Mouse (Mus musculus): ENCODE results near the gene Tbc1d22a. TPM values are rescaled to one million over a fixed set of nuclear protein-coding genes. Genes with fewer than 3 reads are reported as not detected.

The Tbc1d22a gene
- polyA plus RNA-seq, 1 experiment: not detected

DNA sequence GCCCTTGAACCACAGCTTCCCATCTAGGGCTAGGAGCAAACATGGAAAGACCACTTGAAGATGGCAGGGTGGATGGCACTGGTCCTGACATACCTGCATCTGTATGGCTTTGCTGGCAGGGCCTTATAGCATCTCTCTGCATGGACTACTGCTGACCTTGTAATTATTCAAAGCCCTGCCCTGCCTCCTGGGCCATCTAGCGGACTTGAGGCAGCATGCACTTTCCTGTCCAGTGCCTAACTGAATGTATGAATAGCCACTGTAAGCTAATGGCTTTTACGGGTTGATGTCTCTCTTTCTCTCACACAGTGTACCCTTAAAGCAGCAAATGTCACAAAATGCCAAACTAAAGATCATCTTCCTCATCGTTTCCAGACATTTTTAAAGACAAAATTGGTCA, 245.2 kb downstream of the Tbc1d22a start:
- H3K4me1 ChIP-seq (ENCODE audit: control insufficient read depth, insufficient read depth, low read length): peaks cover 3% of the 10 kb centered on the region

DNA sequence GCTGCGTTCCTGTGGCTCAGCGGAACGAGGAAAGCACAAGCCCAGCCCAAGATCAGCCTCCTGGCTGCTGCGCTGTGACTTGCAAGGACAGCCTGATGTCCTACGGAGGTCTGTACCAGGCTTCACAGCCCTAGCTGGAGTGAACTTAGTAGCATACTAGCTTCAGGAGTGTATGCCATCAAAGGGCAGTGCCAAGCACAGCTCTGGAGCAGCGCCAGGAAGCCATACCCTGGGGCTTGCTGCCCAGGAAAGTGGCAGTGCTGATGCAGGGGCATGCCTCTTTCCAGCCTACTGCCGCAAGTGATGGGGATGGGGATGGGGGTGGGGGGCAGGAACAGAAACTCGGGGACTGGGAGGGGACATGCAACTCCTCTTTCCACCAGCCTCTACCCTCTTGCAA, 248.4 kb downstream of the Tbc1d22a start:
- no peak overlapping the region for H3K27ac ChIP-seq (ENCODE audit: insufficient read depth, low read depth, low read length)
- WGBS: 69% methylated on average over 8 of the region's 8 CpGs
- H3K4me3 ChIP-seq (ENCODE audit: insufficient read depth, low read depth, low read length): no peak overlapping the region
- H3K4me1 ChIP-seq (ENCODE audit: control insufficient read depth, insufficient read depth, low read length): peaks cover 3% of the 10 kb centered on the region
- no peak for TF ChIP-seq CTCF (IDR thresholded peaks at IDR 0.05; ENCODE audit: insufficient read depth, low read depth, low read length)
- TF ChIP-seq POLR2A (IDR thresholded peaks at IDR 0.05; ENCODE audit: insufficient read depth, low read depth, low read length): no peak

More for the DNA sequence above, 245.2 kb downstream of the Tbc1d22a start:
- no peak overlapping the region for H3K4me3 ChIP-seq (ENCODE audit: insufficient read depth, low read depth, low read length)
- WGBS: 84% methylated on average over 3 of the region's 3 CpGs
- TF ChIP-seq POLR2A (IDR thresholded peaks at IDR 0.05; ENCODE audit: insufficient read depth, low read depth, low read length) (no peak), CTCF (IDR thresholded peaks at IDR 0.05; ENCODE audit: insufficient read depth, low read depth, low read length) (no peak)
- H3K27ac ChIP-seq (ENCODE audit: insufficient read depth, low read depth, low read length): no peak overlapping the region

DNA sequence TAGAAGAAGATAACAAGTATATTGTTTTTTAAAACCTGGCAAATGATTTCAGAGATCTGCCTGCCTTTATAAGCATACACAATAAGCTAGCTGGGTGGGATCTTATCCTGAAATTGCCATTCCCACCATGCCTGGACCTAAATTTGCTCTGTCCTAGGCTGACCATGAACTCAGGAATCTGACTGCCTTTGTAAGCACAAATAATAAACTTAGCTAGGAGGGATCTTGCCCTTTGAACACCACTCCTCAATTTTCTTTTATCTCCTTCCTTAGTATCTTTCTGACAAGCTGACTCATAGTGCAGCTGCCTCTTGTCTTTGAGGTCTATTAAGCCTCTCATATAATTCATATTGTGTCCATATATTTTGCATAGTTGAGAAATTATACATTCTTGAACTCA, 253.8 kb downstream of the Tbc1d22a start:
- H3K27ac ChIP-seq (ENCODE audit: insufficient read depth, low read depth, low read length): no peak overlapping the region
- no peak overlapping the region for H3K4me3 ChIP-seq (ENCODE audit: insufficient read depth, low read depth, low read length)
- no peak for TF ChIP-seq POLR2A (IDR thresholded peaks at IDR 0.05; ENCODE audit: insufficient read depth, low read depth, low read length)
- TF ChIP-seq CTCF (IDR thresholded peaks at IDR 0.05; ENCODE audit: insufficient read depth, low read depth, low read length): no peak
- H3K4me1 ChIP-seq (ENCODE audit: control insufficient read depth, insufficient read depth, low read length): peaks cover 8% of the 10 kb centered on the region

DNA sequence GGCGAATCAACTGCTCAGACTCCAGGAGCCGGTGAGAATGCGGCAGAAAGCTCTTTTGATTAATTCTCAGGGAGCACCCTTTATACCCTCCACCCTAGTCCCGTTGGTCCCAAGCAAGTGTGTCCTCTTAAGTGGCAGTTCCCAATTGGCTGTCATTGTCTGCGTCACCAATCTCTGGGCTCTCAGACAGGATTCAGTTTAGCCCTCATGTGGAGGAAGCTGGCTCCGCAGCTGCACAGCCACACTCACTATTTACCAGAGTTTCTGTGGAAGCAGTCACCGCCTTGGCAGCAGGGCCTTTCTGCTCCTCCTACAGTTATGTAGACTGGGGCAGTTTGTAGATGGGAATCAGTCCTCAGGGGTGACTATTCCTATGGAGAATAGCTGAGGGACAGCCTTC, 256.9 kb downstream of the Tbc1d22a start:
- Histone ChIP-seq H3K4me3 (ENCODE audit: insufficient read depth, low read depth, low read length) (no peak overlapping the region), H3K4me1 (ENCODE audit: control insufficient read depth, insufficient read depth, low read length) (peaks cover 11% of the 10 kb centered on the region), H3K27ac (ENCODE audit: insufficient read depth, low read depth, low read length) (no peak overlapping the region)
- WGBS: 69% methylated on average over 7 of the region's 7 CpGs
- TF ChIP-seq CTCF (IDR thresholded peaks at IDR 0.05; ENCODE audit: insufficient read depth, low read depth, low read length): no peak
- TF ChIP-seq POLR2A (IDR thresholded peaks at IDR 0.05; ENCODE audit: insufficient read depth, low read depth, low read length): no peak

DNA sequence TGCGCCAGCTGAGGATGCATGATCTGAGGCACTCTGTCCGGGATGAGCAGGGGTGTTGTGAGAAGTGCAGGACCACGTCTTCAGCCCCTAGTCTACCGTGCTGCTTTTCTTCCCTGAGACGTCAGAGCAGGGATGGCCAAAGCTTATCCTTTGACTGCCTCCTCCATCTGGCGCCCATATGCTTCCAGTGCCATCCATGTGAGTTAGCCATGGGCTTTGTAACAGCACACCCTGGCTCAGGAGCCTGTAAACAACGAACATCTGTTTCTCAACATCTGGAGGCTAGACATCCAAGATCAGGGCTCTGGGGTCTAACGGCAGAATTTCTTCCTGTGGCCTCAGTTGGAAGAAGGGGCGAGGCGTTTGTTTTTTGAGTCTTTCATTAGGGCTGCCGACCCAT, 259.2 kb downstream of the Tbc1d22a start:
- H3K4me3 ChIP-seq (ENCODE audit: insufficient read depth, low read depth, low read length): no peak overlapping the region
- TF ChIP-seq CTCF (IDR thresholded peaks at IDR 0.05; ENCODE audit: insufficient read depth, low read depth, low read length) (no peak), POLR2A (IDR thresholded peaks at IDR 0.05; ENCODE audit: insufficient read depth, low read depth, low read length) (no peak)
- H3K4me1 ChIP-seq (ENCODE audit: control insufficient read depth, insufficient read depth, low read length): peaks cover 18% of the 10 kb centered on the region
- 91% methylated on average over 11 of the region's 11 CpGs for WGBS
- H3K27ac ChIP-seq (ENCODE audit: insufficient read depth, low read depth, low read length): no peak overlapping the region

DNA sequence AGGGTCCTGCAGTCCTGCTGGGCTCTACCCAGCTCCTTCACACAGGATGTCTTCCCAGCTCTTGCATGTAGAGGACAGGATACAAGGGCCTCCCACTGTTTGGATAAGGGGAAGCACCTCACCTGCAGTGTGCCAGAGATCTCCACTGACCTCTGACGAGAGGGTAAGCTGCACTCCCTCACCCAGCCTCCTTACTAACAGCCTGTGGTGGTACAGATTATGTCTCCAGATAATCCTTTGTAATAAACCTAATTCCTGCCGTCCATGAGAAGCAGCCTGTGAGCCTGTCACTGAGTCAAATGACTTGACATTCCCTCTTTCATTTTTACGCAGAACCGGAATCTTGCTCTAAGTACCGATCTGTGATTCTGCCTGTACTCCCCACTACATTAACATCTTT, 260.7 kb downstream of the Tbc1d22a start:
- Histone ChIP-seq H3K4me1 (ENCODE audit: control insufficient read depth, insufficient read depth, low read length) (peaks cover 26% of the 10 kb centered on the region), H3K27ac (ENCODE audit: insufficient read depth, low read depth, low read length) (no peak overlapping the region), H3K4me3 (ENCODE audit: insufficient read depth, low read depth, low read length) (no peak overlapping the region)
- 89% methylated on average over 5 of the region's 5 CpGs for WGBS
- TF ChIP-seq CTCF (IDR thresholded peaks at IDR 0.05; ENCODE audit: insufficient read depth, low read depth, low read length) (no peak), POLR2A (IDR thresholded peaks at IDR 0.05; ENCODE audit: insufficient read depth, low read depth, low read length) (no peak)

DNA sequence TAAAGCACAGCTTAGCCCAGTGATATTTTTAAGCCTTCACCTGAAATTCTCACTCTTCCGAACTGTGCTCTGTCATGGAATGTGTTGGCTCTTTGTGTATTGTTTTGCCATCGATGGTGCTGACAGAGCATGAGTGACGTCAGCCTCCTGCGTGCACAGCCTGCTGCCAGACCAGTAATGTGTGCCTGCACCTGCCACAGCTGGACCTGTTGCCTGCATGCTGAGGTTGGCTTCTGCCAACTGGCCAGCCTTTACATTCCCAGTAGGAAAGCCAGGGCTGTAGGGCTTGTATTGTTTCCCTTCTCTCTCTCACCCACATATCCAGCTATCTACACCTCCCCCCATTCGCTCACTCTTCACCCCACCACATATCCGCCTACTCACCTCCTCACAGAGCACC, 262.2 kb downstream of the Tbc1d22a start:
- H3K4me3 ChIP-seq (ENCODE audit: insufficient read depth, low read depth, low read length): no peak overlapping the region
- TF ChIP-seq CTCF (IDR thresholded peaks at IDR 0.05; ENCODE audit: insufficient read depth, low read depth, low read length) (no peak), POLR2A (IDR thresholded peaks at IDR 0.05; ENCODE audit: insufficient read depth, low read depth, low read length) (no peak)
- WGBS: 70% methylated on average over 6 of the region's 6 CpGs
- H3K4me1 ChIP-seq (ENCODE audit: control insufficient read depth, insufficient read depth, low read length): peaks cover 32% of the 10 kb centered on the region
- no peak overlapping the region for H3K27ac ChIP-seq (ENCODE audit: insufficient read depth, low read depth, low read length)

DNA sequence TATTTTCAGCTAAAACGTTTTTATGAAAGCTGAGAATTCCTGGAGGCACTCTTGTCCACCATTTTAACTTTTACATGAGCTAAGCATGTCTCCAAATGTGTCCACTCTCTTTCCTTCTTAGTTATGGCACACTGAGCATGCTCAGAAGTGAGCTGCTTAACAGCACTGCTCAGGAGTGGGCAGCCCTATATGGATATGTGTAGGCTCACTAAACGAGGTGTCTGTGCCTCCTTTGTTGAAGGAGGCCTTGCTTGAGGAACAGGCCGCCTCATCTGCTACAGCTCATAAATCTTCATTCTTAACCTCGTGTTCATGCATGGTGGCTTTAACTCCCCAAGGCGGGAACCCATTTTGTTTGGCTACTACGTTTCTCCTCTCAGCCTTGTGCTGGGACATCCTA, 262.8 kb downstream of the Tbc1d22a start:
- no peak for TF ChIP-seq POLR2A (IDR thresholded peaks at IDR 0.05; ENCODE audit: insufficient read depth, low read depth, low read length)
- no peak for TF ChIP-seq CTCF (IDR thresholded peaks at IDR 0.05; ENCODE audit: insufficient read depth, low read depth, low read length)
- Histone ChIP-seq H3K4me3 (ENCODE audit: insufficient read depth, low read depth, low read length) (no peak overlapping the region), H3K4me1 (ENCODE audit: control insufficient read depth, insufficient read depth, low read length) (peaks cover 35% of the 10 kb centered on the region), H3K27ac (ENCODE audit: insufficient read depth, low read depth, low read length) (no peak overlapping the region)
- WGBS: 69% methylated on average over 6 of the region's 6 CpGs

DNA sequence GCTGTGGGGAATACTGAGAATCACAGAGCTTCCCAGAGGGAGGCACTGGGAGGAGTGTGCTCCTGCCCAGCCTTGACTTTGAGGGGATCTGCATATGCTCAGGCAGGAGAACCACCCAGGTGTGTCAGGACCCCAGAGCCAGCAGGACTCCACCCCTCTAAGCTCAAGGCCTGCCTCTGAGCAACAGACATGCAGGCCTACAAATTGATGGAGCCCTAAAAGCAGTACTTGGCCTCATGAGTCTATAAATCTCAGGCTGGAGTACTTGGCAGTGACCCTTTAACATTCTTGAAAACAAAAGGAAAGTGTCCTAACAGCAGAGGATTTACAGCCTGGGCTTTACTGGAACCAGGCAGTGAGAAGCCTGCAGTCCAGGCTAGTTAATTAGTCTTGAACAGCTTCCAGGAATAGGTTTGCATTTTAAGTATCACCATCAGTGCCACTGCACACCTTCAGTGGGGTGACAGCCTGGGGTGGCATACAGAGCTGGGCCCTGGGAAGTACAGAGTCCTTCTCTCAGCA, 263.3 kb downstream of the Tbc1d22a start:
- H3K4me1 ChIP-seq (ENCODE audit: control insufficient read depth, insufficient read depth, low read length): peaks cover 35% of the 10 kb centered on the region
- no peak overlapping the region for H3K27ac ChIP-seq (ENCODE audit: insufficient read depth, low read depth, low read length)
- TF ChIP-seq CTCF (IDR thresholded peaks at IDR 0.05; ENCODE audit: insufficient read depth, low read depth, low read length) (no peak), POLR2A (IDR thresholded peaks at IDR 0.05; ENCODE audit: insufficient read depth, low read depth, low read length) (no peak)

More for the DNA sequence above, 263.3 kb downstream of the Tbc1d22a start:
- no peak overlapping the region for H3K4me3 ChIP-seq (ENCODE audit: insufficient read depth, low read depth, low read length)

Measured in olfactory bulb, adult 2 months (tissue).